Comparison of ENCODE assay signal across 33 mouse cellular contexts in genomic region chr12:101107722-101108121, GRCm38 (mm10).
"Had no signal": no experiment of that assay in that cellular context is flagged by ENCODE, and none has a peak within 500 bp of the region (broad histone marks: within the 10 kb centered on the region; RNA-seq: fewer than 3 reads in every experiment).

No protein-coding gene starts in this region.

- ATAC-seq: hindbrain, embryonic 16.5 days; hindbrain, postnatal 0 days; inflammation-experienced regulatory T-cells, adult 6 months had no signal

- H3K9me3 ChIP-seq: heart, embryonic 10.5 days; heart, embryonic 12.5 days; heart, embryonic 15.5 days; hindbrain, embryonic 10.5 days; hindbrain, embryonic 12.5 days; hindbrain, embryonic 13.5 days; hindbrain, embryonic 15.5 days; kidney, embryonic 15.5 days had no signal

- H3K9ac ChIP-seq: heart, embryonic 12.5 days; heart, embryonic 13.5 days; heart, embryonic 15.5 days; hindbrain, embryonic 12.5 days; hindbrain, embryonic 13.5 days; hindbrain, embryonic 14.5 days; hindbrain, embryonic 15.5 days; kidney, embryonic 15.5 days had no signal

- H3K27me3 ChIP-seq: heart, embryonic 12.5 days; heart, embryonic 13.5 days; heart, embryonic 15.5 days; hindbrain, embryonic 12.5 days; hindbrain, embryonic 13.5 days; hindbrain, embryonic 15.5 days; kidney, embryonic 15.5 days had no signal

- DNase-seq: heart, postnatal 10 days; heart, postnatal 14 days; heart, postnatal 36 days; heart, postnatal 4 days; kidney, adult 11 months; kidney, adult 18-20 months; kidney, adult 2 months; kidney, adult 8-10 months; kidney, adult 9 months; kidney, postnatal 10 days; kidney, postnatal 14 days; kidney, postnatal 25 days; kidney, postnatal 36 days; kidney, postnatal 4 days; layer of hippocampus, adult 9-11 months; layer of hippocampus, postnatal 36 days had no signal

- H3K4me1 ChIP-seq: heart, embryonic 10.5 days; heart, embryonic 12.5 days; heart, embryonic 13.5 days; heart, embryonic 15.5 days; hindbrain, embryonic 10.5 days; hindbrain, embryonic 12.5 days; hindbrain, embryonic 13.5 days; hindbrain, embryonic 15.5 days; kidney, embryonic 15.5 days had no signal

- H3K4me2 ChIP-seq: heart, embryonic 11.5 days; heart, embryonic 12.5 days; heart, embryonic 13.5 days; heart, embryonic 15.5 days; hindbrain, embryonic 12.5 days; hindbrain, embryonic 13.5 days; hindbrain, embryonic 14.5 days; hindbrain, embryonic 15.5 days; kidney, embryonic 15.5 days had no signal

- H3K36me3 ChIP-seq: heart, embryonic 10.5 days; heart, embryonic 12.5 days; heart, embryonic 13.5 days; heart, embryonic 15.5 days; hindbrain, embryonic 10.5 days; hindbrain, embryonic 12.5 days; hindbrain, embryonic 13.5 days; hindbrain, embryonic 15.5 days; kidney, embryonic 15.5 days had no signal

- H3K27ac ChIP-seq: heart, embryonic 10.5 days; heart, embryonic 13.5 days; heart, embryonic 15.5 days; hindbrain, embryonic 10.5 days; hindbrain, embryonic 12.5 days; hindbrain, embryonic 13.5 days; hindbrain, embryonic 14.5 days; hindbrain, embryonic 15.5 days; hindbrain, postnatal 0 days; kidney, embryonic 15.5 days; kidney, postnatal 0 days; layer of hippocampus, adult 2 months; left cerebral cortex, adult 2 months had no signal

- H3K4me3 ChIP-seq: heart, embryonic 10.5 days; heart, embryonic 12.5 days; heart, embryonic 13.5 days; heart, embryonic 15.5 days; hindbrain, embryonic 10.5 days; hindbrain, embryonic 12.5 days; hindbrain, embryonic 13.5 days; hindbrain, embryonic 15.5 days; kidney, embryonic 15.5 days; layer of hippocampus, adult 2 months; left cerebral cortex, adult 2 months had no signal
